Mouse (Mus musculus): ENCODE data around the gene Setx. TPM values are rescaled to one million over a fixed set of nuclear protein-coding genes. Genes with fewer than 3 reads are reported as not detected.
"Not testable (repeated sequence)": the region's sequence is repeated elsewhere in the genome, so short reads cannot be mapped to it uniquely, and the experiment has no call there.

The Setx gene
- polyA plus RNA-seq, 1 experiment: 10.8 TPM

GRCm38 (mm10) chr2:29096751-29097150 is 27.2 kb upstream of the Setx start:
- Histone ChIP-seq H3K4me1 (ENCODE audit: control insufficient read depth, insufficient read depth, low read length) (no peaks in the 10 kb centered on the region), H3K27ac (ENCODE audit: control insufficient read depth, insufficient read depth, low read depth, low read length, poor library complexity) (no peak overlapping the region), H3K4me3 (replicated peaks; ENCODE audit: control insufficient read depth, low read depth, low read length) (no peak overlapping the region)
- no peak for TF ChIP-seq POLR2A (IDR thresholded peaks at IDR 0.05; ENCODE audit: borderline replicate concordance, control insufficient read depth, low read depth, low read length)
- no peak for TF ChIP-seq CTCF (IDR thresholded peaks at IDR 0.05; ENCODE audit: control insufficient read depth, insufficient read depth, low read length)
- 69% methylated on average over 4 of the region's 4 CpGs for WGBS

GRCm38 (mm10) chr2:29097465-29097864 is 26.5 kb upstream of the Setx start:
- no peak for TF ChIP-seq CTCF (IDR thresholded peaks at IDR 0.05; ENCODE audit: control insufficient read depth, insufficient read depth, low read length)
- no peak for TF ChIP-seq POLR2A (IDR thresholded peaks at IDR 0.05; ENCODE audit: borderline replicate concordance, control insufficient read depth, low read depth, low read length)
- no peaks in the 10 kb centered on the region for H3K4me1 ChIP-seq (ENCODE audit: control insufficient read depth, insufficient read depth, low read length)
- WGBS: 80% methylated on average over 3 of the region's 3 CpGs
- H3K27ac ChIP-seq (ENCODE audit: control insufficient read depth, insufficient read depth, low read depth, low read length, poor library complexity): no peak overlapping the region
- no peak overlapping the region for H3K4me3 ChIP-seq (replicated peaks; ENCODE audit: control insufficient read depth, low read depth, low read length)

GRCm38 (mm10) chr2:29097955-29098354 is 26.0 kb upstream of the Setx start:
- H3K4me1 ChIP-seq (ENCODE audit: control insufficient read depth, insufficient read depth, low read length); H3K4me3 ChIP-seq (replicated peaks; ENCODE audit: control insufficient read depth, low read depth, low read length); H3K27ac ChIP-seq (ENCODE audit: control insufficient read depth, insufficient read depth, low read depth, low read length, poor library complexity): not testable (repeated sequence)
- 87% methylated on average over 5 of the region's 5 CpGs for WGBS

GRCm38 (mm10) chr2:29098786-29099185 is 25.2 kb upstream of the Setx start:
- Histone ChIP-seq H3K27ac (ENCODE audit: control insufficient read depth, insufficient read depth, low read depth, low read length, poor library complexity) (no peak overlapping the region), H3K4me3 (replicated peaks; ENCODE audit: control insufficient read depth, low read depth, low read length) (no peak overlapping the region), H3K4me1 (ENCODE audit: control insufficient read depth, insufficient read depth, low read length) (no peaks in the 10 kb centered on the region)
- WGBS: 71% methylated on average over 8 of the region's 8 CpGs
- TF ChIP-seq CTCF (IDR thresholded peaks at IDR 0.05; ENCODE audit: control insufficient read depth, insufficient read depth, low read length): no peak
- TF ChIP-seq POLR2A (IDR thresholded peaks at IDR 0.05; ENCODE audit: borderline replicate concordance, control insufficient read depth, low read depth, low read length): no peak

- H3K4me1 ChIP-seq (ENCODE audit: control insufficient read depth, insufficient read depth, low read length): no peaks in the 10 kb centered on the region
- no peak overlapping the region for H3K4me3 ChIP-seq (replicated peaks; ENCODE audit: control insufficient read depth, low read depth, low read length)
- 86% methylated on average over 14 of the region's 14 CpGs for WGBS
- no peak for TF ChIP-seq CTCF (IDR thresholded peaks at IDR 0.05; ENCODE audit: control insufficient read depth, insufficient read depth, low read length)
- no peak for TF ChIP-seq POLR2A (IDR thresholded peaks at IDR 0.05; ENCODE audit: borderline replicate concordance, control insufficient read depth, low read depth, low read length)
- H3K27ac ChIP-seq (ENCODE audit: control insufficient read depth, insufficient read depth, low read depth, low read length, poor library complexity): no peak overlapping the region
Observed at GRCm38 (mm10) chr2:29099646-29100045, 24.3 kb upstream of the Setx start.

- H3K4me3 ChIP-seq (replicated peaks; ENCODE audit: control insufficient read depth, low read depth, low read length): peak overlapping the region; percentile 57
- WGBS: 27% methylated on average over 7 of the region's 7 CpGs
- no peak for TF ChIP-seq CTCF (IDR thresholded peaks at IDR 0.05; ENCODE audit: control insufficient read depth, insufficient read depth, low read length)
- TF ChIP-seq POLR2A (IDR thresholded peaks at IDR 0.05; ENCODE audit: borderline replicate concordance, control insufficient read depth, low read depth, low read length): no peak
- H3K27ac ChIP-seq (ENCODE audit: control insufficient read depth, insufficient read depth, low read depth, low read length, poor library complexity): peak overlapping the region; percentile 20; the same call in 1 of the 2 replicates
- H3K4me1 ChIP-seq (ENCODE audit: control insufficient read depth, insufficient read depth, low read length): no peaks in the 10 kb centered on the region
Observed at GRCm38 (mm10) chr2:29100822-29101534, 23.0 kb upstream of the Setx start.

- 69% methylated on average over 10 of the region's 10 CpGs for WGBS
- H3K4me3 ChIP-seq (replicated peaks; ENCODE audit: control insufficient read depth, low read depth, low read length); H3K27ac ChIP-seq (ENCODE audit: control insufficient read depth, insufficient read depth, low read depth, low read length, poor library complexity); H3K4me1 ChIP-seq (ENCODE audit: control insufficient read depth, insufficient read depth, low read length): not testable (repeated sequence)
Observed at GRCm38 (mm10) chr2:29102416-29103377, 21.3 kb upstream of the Setx start.

- Histone ChIP-seq H3K27ac (ENCODE audit: control insufficient read depth, insufficient read depth, low read depth, low read length, poor library complexity) (no peak overlapping the region), H3K4me1 (ENCODE audit: control insufficient read depth, insufficient read depth, low read length) (peaks cover 2% of the 10 kb centered on the region), H3K4me3 (replicated peaks; ENCODE audit: control insufficient read depth, low read depth, low read length) (no peak overlapping the region)
- no peak for TF ChIP-seq CTCF (IDR thresholded peaks at IDR 0.05; ENCODE audit: control insufficient read depth, insufficient read depth, low read length)
- no peak for TF ChIP-seq POLR2A (IDR thresholded peaks at IDR 0.05; ENCODE audit: borderline replicate concordance, control insufficient read depth, low read depth, low read length)
Observed at GRCm38 (mm10) chr2:29120969-29121368, 3.0 kb upstream of the Setx start.
